Mouse (Mus musculus): ENCODE results near the gene Csmd2. TPM values are rescaled to one million over a fixed set of nuclear protein-coding genes. Genes with fewer than 3 reads are reported as not detected.

The Csmd2 gene
- polyA plus RNA-seq, 1 experiment from 2014 or later, result 0.07 TPM

DNA sequence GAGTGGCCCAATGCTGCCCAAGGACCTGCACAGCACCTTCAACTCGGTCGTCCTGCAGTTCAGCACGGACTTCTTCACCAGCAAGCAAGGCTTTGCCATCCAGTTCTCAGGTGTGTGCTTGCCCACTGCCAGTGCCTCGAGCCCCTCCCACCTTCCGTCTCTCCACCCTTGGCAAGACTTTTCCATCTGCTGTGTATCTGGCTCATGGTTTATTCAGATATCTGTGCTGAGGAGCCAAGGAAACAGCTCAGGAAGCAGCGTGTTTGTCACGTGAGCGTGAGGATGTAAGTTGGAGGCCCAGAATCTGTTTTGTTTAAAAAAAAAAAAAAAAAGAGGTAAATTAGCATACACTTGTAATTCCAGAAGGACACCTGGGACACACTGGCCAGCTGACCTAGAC, 455.1 kb downstream of the Csmd2 start:
- Histone ChIP-seq H3K9me3 (replicated peaks) (no peaks in the 10 kb centered on the region), H3K4me1 (no peaks in the 10 kb centered on the region), H3K27me3 (replicated peaks) (no peaks in the 10 kb centered on the region), H3K36me3 (no peaks in the 10 kb centered on the region), H3K4me3 (no peak overlapping the region), H3K4me2 (no peak overlapping the region), H3K27ac (no peak overlapping the region), H3K9ac (no peak overlapping the region)
- WGBS (ENCODE audit: insufficient replicate concordance), result 65% methylated on average over 8 of the region's 8 CpGs
- ATAC-seq, result no peak

DNA sequence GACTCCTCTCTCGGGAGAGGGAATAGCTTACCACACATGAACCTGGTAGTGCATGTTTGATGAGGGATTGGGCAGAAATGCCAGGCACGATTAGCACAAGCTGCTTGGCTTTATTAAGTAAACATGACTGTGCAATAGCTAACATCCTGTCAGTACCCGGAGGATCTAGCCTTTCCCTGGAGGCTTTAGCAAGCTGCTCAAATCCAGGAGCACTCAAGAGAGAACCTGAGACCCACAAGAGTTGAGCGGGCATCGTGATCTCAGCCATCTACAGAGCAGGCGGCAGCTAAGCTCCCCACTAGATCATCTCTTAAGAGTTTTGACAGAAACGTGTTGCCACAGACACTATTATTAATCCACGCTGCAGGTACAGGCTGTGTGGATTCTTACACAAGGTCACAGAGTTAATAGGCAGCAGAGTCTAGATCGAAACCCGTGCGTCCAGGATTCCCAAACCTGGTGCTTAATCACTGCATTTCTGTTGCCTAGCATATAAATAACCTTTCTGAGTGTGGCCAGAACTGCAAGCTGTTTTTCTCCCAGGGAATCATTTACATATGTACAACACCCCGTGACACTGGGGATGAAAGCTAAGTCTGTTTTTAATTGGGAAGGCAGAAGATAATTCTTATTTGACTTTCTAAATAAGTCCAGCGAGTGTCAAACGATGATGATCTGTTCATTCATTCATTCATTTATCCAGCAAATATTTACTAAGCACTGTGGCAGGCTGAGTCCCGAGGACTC, 458.0 kb downstream of the Csmd2 start:
- Histone ChIP-seq H3K9me3 (replicated peaks) (no peaks in the 10 kb centered on the region), H3K27me3 (replicated peaks) (no peaks in the 10 kb centered on the region), H3K4me3 (no peak overlapping the region), H3K4me1 (no peaks in the 10 kb centered on the region), H3K9ac (no peak overlapping the region), H3K36me3 (no peaks in the 10 kb centered on the region), H3K27ac (no peak overlapping the region), H3K4me2 (no peak overlapping the region)
- WGBS (ENCODE audit: insufficient replicate concordance), result 59% methylated on average over 15 of the region's 15 CpGs
- ATAC-seq, result no peak

DNA sequence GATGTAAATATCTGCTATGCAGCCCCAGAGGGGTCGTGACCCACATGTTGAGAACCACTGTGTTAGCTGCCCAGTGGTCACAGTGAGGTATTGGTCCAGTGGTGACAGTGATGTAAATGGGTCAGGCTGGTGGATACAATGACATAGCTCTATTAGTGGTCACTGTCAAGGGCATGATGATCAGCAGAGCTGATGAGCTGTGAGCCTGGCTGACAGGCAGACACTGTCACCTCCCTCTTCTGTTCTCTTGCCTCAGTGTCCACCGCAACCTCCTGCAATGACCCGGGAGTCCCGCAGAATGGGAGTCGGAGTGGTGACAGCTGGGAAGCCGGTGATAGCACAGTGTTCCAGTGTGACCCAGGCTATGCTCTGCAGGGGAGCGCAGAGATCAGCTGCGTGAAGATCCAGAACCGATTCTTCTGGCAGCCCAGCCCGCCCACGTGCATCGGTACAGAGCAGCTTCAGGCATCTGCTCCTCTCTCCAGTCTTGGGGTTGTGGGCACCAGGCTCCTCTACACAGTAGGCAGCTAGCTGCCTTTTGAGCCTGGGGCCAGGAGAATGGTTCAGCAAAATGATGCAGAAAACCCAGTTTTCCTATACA, 461.3 kb downstream of the Csmd2 start:
- H3K9ac ChIP-seq, result no peak overlapping the region
- H3K4me1 ChIP-seq, result 0 out of 2 replicates have a peak, but pooled peaks cover 7% of the 10 kb centered on the region
- no peak overlapping the region for H3K27ac ChIP-seq
- 79% methylated on average over 12 of the region's 12 CpGs for WGBS (ENCODE audit: insufficient replicate concordance)
- H3K4me3 ChIP-seq, result no peak overlapping the region
- H3K4me2 ChIP-seq, result no peak overlapping the region
- no peak for ATAC-seq
- H3K27me3 ChIP-seq (replicated peaks), result no peaks in the 10 kb centered on the region
- H3K9me3 ChIP-seq (replicated peaks), result no peaks in the 10 kb centered on the region
- H3K36me3 ChIP-seq, result no peaks in the 10 kb centered on the region

DNA sequence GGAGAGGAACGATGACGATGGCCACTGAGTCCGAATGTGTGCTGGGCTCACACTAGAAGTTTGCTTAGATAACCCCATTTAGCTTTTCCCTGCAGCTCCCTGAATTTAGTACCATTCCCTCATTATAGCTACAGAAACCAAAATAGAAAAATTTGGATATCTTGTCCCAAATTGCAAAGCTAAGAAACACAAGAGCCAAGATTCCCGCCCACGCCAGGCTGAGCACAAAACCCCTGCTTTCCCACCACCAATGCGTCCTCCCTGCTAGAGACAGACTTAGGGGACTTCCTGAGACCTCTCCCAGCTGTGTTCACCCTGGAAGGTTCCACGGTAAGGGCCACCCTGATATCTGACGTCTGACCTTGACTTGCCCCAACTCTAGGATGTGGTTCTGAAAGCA, 462.5 kb downstream of the Csmd2 start:
- ATAC-seq, result no peak
- 67% methylated on average over 8 of the region's 8 CpGs for WGBS (ENCODE audit: insufficient replicate concordance)
- Histone ChIP-seq H3K9me3 (replicated peaks) (no peaks in the 10 kb centered on the region), H3K4me3 (no peak overlapping the region), H3K36me3 (no peaks in the 10 kb centered on the region), H3K9ac (no peak overlapping the region), H3K27ac (no peak overlapping the region), H3K4me2 (no peak overlapping the region), H3K27me3 (replicated peaks) (no peaks in the 10 kb centered on the region), H3K4me1 (0 out of 2 replicates have a peak, but pooled peaks cover 7% of the 10 kb centered on the region)

DNA sequence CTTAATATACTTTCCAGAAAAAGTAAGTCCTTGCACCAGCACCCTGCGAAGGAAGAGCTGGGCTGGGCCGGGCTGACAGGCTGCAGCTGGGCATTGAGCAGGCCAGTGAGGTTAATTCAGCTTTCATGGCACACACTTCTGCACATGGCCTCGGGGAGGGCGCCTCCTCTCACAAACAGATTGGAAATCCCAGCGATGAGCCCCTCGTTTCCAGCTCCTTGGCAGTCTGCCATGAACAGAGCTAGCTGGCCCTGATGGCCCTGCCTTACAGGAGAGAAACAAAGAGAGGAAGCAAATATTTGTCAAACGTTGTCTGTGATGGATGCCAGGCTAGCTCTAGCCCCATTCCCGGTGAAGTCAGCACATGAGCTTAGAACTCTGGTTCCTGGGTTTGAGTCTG, 463.3 kb downstream of the Csmd2 start:
- no peak overlapping the region for H3K4me2 ChIP-seq
- 0 out of 2 replicates have a peak, but pooled peaks cover 7% of the 10 kb centered on the region for H3K4me1 ChIP-seq
- WGBS (ENCODE audit: insufficient replicate concordance), result 48% methylated on average over 8 of the region's 8 CpGs
- no peak overlapping the region for H3K9ac ChIP-seq
- H3K36me3 ChIP-seq, result no peaks in the 10 kb centered on the region
- H3K4me3 ChIP-seq, result no peak overlapping the region
- no peak overlapping the region for H3K27ac ChIP-seq
- ATAC-seq, result no peak
- no peaks in the 10 kb centered on the region for H3K9me3 ChIP-seq (replicated peaks)
- no peaks in the 10 kb centered on the region for H3K27me3 ChIP-seq (replicated peaks)

DNA sequence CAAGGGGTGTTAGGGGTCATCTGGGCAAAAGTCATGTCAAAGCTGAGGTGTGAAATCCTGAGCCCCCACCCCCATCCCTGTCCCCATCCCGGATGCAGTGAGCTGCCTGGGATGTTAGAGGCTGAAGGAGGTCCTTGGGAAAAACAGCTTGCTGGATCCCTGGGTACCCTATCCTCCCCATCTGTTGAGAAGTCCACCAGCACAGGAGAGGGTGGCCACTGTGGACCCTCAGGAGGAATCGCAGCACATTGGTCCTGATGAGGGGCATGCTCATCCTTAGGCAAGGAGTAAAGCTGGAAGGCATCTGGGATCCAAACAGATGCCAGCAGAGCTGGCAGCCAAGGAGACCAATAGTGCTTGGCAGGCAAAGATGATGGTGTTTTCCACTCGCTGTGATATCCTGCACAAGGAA, 463.7 kb downstream of the Csmd2 start:
- Histone ChIP-seq H3K36me3 (no peaks in the 10 kb centered on the region), H3K9me3 (replicated peaks) (no peaks in the 10 kb centered on the region), H3K27me3 (replicated peaks) (no peaks in the 10 kb centered on the region), H3K4me1 (0 out of 2 replicates have a peak, but pooled peaks cover 7% of the 10 kb centered on the region), H3K9ac (no peak overlapping the region), H3K27ac (no peak overlapping the region), H3K4me2 (no peak overlapping the region), H3K4me3 (no peak overlapping the region)
- ATAC-seq, result no peak
- WGBS (ENCODE audit: insufficient replicate concordance), result 50% methylated on average over 3 of the region's 3 CpGs

DNA sequence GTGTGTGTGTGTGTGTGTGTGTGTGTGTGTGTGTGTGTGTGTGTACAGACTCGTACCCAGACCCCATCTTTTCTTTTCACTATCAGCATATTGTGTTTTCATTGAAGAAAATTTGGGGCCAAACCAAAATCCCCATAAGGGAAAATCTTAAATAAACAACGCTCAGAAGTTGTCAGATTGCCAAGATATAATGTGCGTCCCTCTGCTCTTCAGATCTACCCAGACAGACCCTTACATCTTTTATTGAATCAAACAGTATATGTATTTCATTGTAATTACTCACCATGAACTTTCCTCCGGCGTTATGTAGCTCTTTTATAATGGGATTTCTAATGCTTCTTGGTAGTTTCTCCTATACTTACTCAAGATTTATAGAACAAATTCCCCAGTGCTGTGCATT, 479.1 kb downstream of the Csmd2 start:
- ATAC-seq, result no peak
- Histone ChIP-seq H3K9ac (no peak overlapping the region), H3K9me3 (replicated peaks) (0 out of 2 replicates have a peak, but pooled peaks cover 2% of the 10 kb centered on the region), H3K36me3 (no peaks in the 10 kb centered on the region), H3K4me1 (no peaks in the 10 kb centered on the region), H3K4me2 (no peak overlapping the region), H3K27ac (no peak overlapping the region), H3K27me3 (replicated peaks) (no peaks in the 10 kb centered on the region), H3K4me3 (no peak overlapping the region)
- 76% methylated on average over 5 of the region's 5 CpGs for WGBS (ENCODE audit: insufficient replicate concordance)

DNA sequence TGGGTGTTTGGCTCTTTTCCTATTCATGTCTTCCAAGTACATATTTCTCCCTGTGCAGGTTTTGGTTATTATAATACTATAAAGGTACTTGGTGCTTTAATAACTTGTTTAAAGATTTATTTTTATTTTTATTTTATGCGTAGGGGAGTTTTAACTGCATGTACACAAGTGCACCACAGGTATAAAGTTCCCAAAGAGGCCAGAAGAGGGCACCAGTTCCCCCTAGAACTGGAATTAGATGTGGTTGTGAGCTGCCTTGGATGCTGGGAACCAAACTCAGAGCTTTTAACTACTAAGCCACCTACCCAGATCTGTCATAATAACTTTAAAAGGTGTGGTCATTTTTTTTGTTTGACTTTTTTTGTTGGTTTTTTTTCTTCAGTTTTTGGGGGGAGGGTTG, 480.4 kb downstream of the Csmd2 start:
- Histone ChIP-seq H3K36me3 (no peaks in the 10 kb centered on the region), H3K4me3 (no peak overlapping the region), H3K9me3 (replicated peaks) (no peaks in the 10 kb centered on the region), H3K4me2 (no peak overlapping the region), H3K27me3 (replicated peaks) (no peaks in the 10 kb centered on the region), H3K27ac (no peak overlapping the region), H3K4me1 (no peaks in the 10 kb centered on the region), H3K9ac (no peak overlapping the region)
- WGBS (ENCODE audit: insufficient replicate concordance), result 65% methylated on average over 1 of the region's 1 CpGs
- ATAC-seq, result no peak

DNA sequence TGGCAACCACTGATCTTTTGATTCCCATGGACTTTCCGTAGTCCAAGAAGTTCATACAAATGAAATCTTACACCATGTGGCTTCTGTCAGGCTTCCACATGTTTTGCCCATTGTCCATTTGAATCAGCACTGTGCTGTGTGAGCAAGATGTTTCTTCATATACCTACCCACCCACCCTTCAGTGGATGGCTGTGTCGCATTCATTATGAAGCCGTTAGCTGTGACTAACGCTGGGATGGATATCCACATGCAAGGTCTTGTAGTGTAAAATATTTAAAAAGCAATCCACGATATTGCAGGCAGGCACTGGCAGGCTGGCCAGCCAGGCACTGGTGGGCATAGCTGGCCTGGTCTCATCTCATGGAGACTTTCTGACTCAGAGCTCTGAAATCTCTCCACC, 488.6 kb downstream of the Csmd2 start:
- Histone ChIP-seq H3K4me3 (no peak overlapping the region), H3K9me3 (replicated peaks) (no peaks in the 10 kb centered on the region)
- ATAC-seq, result no peak

DNA sequence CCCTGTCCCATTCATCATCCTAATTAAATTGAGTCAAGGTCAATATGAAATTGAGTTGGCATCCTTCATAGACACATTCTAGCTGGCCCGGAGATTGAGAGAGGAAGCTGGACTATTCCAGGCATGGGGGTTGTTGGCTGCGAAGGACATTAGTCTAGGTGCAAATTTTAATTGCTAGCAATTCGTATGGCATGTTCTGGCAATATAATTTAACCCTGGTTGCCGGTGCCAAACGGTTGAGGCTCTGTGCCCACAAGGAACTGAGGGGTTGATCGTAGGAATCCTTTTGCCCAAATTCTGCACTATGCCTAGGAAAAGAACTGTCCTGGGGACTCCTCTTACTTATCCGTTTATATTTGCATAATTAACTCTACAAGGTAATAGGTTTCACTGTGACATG, 496.2 kb downstream of the Csmd2 start:
- H3K27ac ChIP-seq, result no peak overlapping the region
- H3K27me3 ChIP-seq (replicated peaks), result no peaks in the 10 kb centered on the region
- 66% methylated on average over 7 of the region's 7 CpGs for WGBS (ENCODE audit: insufficient replicate concordance)
- H3K4me1 ChIP-seq, result no peaks in the 10 kb centered on the region
- no peak for ATAC-seq
- H3K9me3 ChIP-seq (replicated peaks), result no peaks in the 10 kb centered on the region
- H3K36me3 ChIP-seq, result no peaks in the 10 kb centered on the region
- H3K9ac ChIP-seq, result no peak overlapping the region
- H3K4me2 ChIP-seq, result no peak overlapping the region
- H3K4me3 ChIP-seq, result no peak overlapping the region

More for the DNA sequence above, 488.6 kb downstream of the Csmd2 start:
- Histone ChIP-seq H3K27ac (no peak overlapping the region), H3K9ac (no peak overlapping the region), H3K4me1 (no peaks in the 10 kb centered on the region), H3K36me3 (no peaks in the 10 kb centered on the region), H3K4me2 (no peak overlapping the region), H3K27me3 (replicated peaks) (no peaks in the 10 kb centered on the region)
- WGBS (ENCODE audit: insufficient replicate concordance), result 81% methylated on average over 5 of the region's 5 CpGs

DNA sequence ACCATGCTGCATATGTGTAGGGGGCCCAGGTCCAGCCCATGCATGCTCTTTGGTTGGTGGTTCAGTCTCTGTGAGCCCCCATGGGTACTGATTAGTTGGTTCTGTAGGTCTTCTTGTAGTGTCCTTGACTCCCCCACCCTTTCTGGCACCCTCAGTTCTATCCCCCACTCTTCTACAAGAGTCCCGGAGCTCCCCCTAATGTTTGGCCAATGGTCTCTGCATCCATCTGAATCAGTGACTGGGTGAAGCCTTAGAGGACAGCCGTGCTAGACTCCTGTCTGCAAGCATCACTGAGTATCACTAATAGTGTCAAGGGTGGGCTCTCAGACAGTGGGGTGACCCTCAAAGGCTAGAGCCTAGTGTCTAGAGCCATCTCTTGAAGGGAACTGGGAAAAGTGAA, 497.0 kb downstream of the Csmd2 start:
- H3K4me3 ChIP-seq, result no peak overlapping the region
- no peak overlapping the region for H3K9ac ChIP-seq
- 44% methylated on average over 2 of the region's 2 CpGs for WGBS (ENCODE audit: insufficient replicate concordance)
- H3K27me3 ChIP-seq (replicated peaks), result no peaks in the 10 kb centered on the region
- H3K4me1 ChIP-seq, result no peaks in the 10 kb centered on the region
- H3K9me3 ChIP-seq (replicated peaks), result no peaks in the 10 kb centered on the region
- no peak overlapping the region for H3K4me2 ChIP-seq
- H3K36me3 ChIP-seq, result no peaks in the 10 kb centered on the region
- ATAC-seq, result no peak
- no peak overlapping the region for H3K27ac ChIP-seq

DNA sequence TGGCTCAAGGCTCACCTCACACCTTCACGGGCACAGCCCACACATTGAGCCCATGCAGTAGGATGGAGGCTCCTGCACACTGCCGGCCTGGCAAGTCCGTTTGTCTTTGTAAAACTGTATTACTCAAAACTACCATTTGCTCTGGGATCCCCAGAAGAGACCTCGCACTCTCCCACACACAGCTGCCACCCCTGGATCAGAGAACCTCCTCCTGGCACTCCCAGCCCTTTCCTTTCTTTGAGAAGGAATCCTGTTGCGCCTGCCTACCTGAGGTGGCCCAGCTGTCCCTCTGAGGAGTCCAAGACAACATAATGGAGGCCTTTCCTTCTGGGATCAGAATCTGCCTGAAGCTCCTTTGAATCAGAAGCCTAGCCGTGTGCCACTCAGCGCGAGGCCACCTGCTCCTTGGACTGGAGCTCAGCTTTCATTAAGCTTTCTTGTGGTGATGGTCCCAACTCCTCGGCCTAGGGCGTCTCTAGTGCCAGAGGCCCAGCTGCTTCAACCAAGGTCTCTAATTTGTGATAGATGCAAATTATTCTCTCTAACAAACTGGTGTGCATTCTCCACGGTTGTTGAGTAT, 502.0 kb downstream of the Csmd2 start:
- H3K27ac ChIP-seq, result no peak overlapping the region
- no peak for ATAC-seq
- H3K4me1 ChIP-seq, result no peaks in the 10 kb centered on the region
- H3K9me3 ChIP-seq (replicated peaks), result no peaks in the 10 kb centered on the region
- no peak overlapping the region for H3K4me3 ChIP-seq
- H3K27me3 ChIP-seq (replicated peaks), result no peaks in the 10 kb centered on the region
- H3K4me2 ChIP-seq, result no peak overlapping the region
- no peak overlapping the region for H3K9ac ChIP-seq
- H3K36me3 ChIP-seq, result no peaks in the 10 kb centered on the region
- 68% methylated on average over 11 of the region's 11 CpGs for WGBS (ENCODE audit: insufficient replicate concordance)

Measured in liver, embryonic 12.5 days (tissue).